24 mouse cellular contexts compared by ENCODE assay signal in genomic region chr13:6062729-6063386, GRCm38 (mm10).
DNase-seq lines count a peak whose midpoint lies in the region; ATAC-seq and TF ChIP-seq lines count a peak whose summit lies in the region.
"Had no signal": no experiment of that assay in that cellular context is flagged by ENCODE, and none has a peak within 500 bp of the region (broad histone marks: within the 10 kb centered on the region; RNA-seq: fewer than 3 reads in every experiment).

No protein-coding gene starts in this region.

- no peak overlapping the region for H3K9ac ChIP-seq in intestine, embryonic 16.5 days (ENCODE audit: low read depth, low read length)
- no peak overlapping the region for H3K9ac ChIP-seq in kidney, embryonic 14.5 days (ENCODE audit: low read depth, low read length)
- H3K9ac ChIP-seq in midbrain, embryonic 15.5 days, result no peak overlapping the region
- H3K9ac ChIP-seq: forebrain, postnatal 0 days; hindbrain, embryonic 13.5 days had no signal

- no peaks in the 10 kb centered on the region for H3K9me3 ChIP-seq in intestine, embryonic 16.5 days (ENCODE audit: control insufficient read depth, low read length)
- no peaks in the 10 kb centered on the region for H3K9me3 ChIP-seq in kidney, embryonic 14.5 days (ENCODE audit: control insufficient read depth, low read length)
- no peaks in the 10 kb centered on the region for H3K9me3 ChIP-seq in midbrain, embryonic 15.5 days
- H3K9me3 ChIP-seq: G1E; hindbrain, embryonic 10.5 days; hindbrain, embryonic 13.5 days had no signal

- peak; percentile 77; the same call in 1 of the 2 replicates for ATAC-seq in intestine, embryonic 16.5 days
- no peak for ATAC-seq in kidney, embryonic 14.5 days (ENCODE audit: low FRiP score, low TSS enrichment)
- no peak for ATAC-seq in midbrain, embryonic 15.5 days (replicated peaks)
- ATAC-seq: forebrain, embryonic 14.5 days; forebrain, postnatal 0 days; hindbrain, embryonic 16.5 days; Patski had no signal

- intact Hi-C loops in gastrocnemius, adult 2 months (cut with DNase I), result no loop called here
- intact Hi-C loops in gastrocnemius, postnatal 14 days (cut with DNase I; ENCODE audit: low total_unique reads), result no loop called here

- no peaks in the 10 kb centered on the region for H3K27me3 ChIP-seq in intestine, embryonic 16.5 days (replicated peaks; ENCODE audit: control insufficient read depth, insufficient read depth, low read length)
- H3K27me3 ChIP-seq in kidney, embryonic 14.5 days (ENCODE audit: control insufficient read depth, insufficient read depth, low read length), result no peaks in the 10 kb centered on the region
- H3K27me3 ChIP-seq in midbrain, embryonic 15.5 days (replicated peaks), result no peaks in the 10 kb centered on the region
- H3K27me3 ChIP-seq: CH12.LX; hindbrain, embryonic 13.5 days; Patski had no signal

- peaks cover 6% of the 10 kb centered on the region for H3K4me1 ChIP-seq in intestine, embryonic 16.5 days (ENCODE audit: control insufficient read depth, insufficient read depth, low read length)
- no peaks in the 10 kb centered on the region for H3K4me1 ChIP-seq in kidney, embryonic 14.5 days (ENCODE audit: control insufficient read depth, insufficient read depth, low read length)
- peaks cover 14% of the 10 kb centered on the region for H3K4me1 ChIP-seq in midbrain, embryonic 15.5 days

- no peak overlapping the region for H3K4me2 ChIP-seq in intestine, embryonic 16.5 days (ENCODE audit: low read depth, low read length)
- no peak overlapping the region for H3K4me2 ChIP-seq in kidney, embryonic 14.5 days (replicated peaks; ENCODE audit: low read depth, low read length)
- no peak overlapping the region for H3K4me2 ChIP-seq in midbrain, embryonic 15.5 days
- H3K4me2 ChIP-seq: heart, embryonic 11.5 days; hindbrain, embryonic 13.5 days had no signal

- peak; percentile 26 for DNase-seq in adrenal gland, postnatal 10 days
- no peak for DNase-seq in adrenal gland, adult 8-10 months
- DNase-seq in gastrocnemius, adult 2 months, result peak; percentile 32
- no peak for DNase-seq in gastrocnemius, postnatal 14 days
- DNase-seq: B cell, adult 2 months; cerebellum, adult 18-20 months; cerebellum, adult 9-10 months; cerebellum, postnatal 14 days; forebrain, postnatal 0 days; gastrocnemius, postnatal 25 days; heart, postnatal 36 days; kidney, adult 11 months; kidney, adult 8-10 months had no signal

- H3K4me3 ChIP-seq in gastrocnemius, adult 2 months, result no peak overlapping the region
- no peak overlapping the region for H3K4me3 ChIP-seq in intestine, embryonic 16.5 days (ENCODE audit: low read length)
- no peak overlapping the region for H3K4me3 ChIP-seq in kidney, embryonic 14.5 days (ENCODE audit: low read length)
- H3K4me3 ChIP-seq in midbrain, embryonic 15.5 days, result no peak overlapping the region
- H3K4me3 ChIP-seq: hindbrain, embryonic 10.5 days; hindbrain, embryonic 13.5 days had no signal

- no peaks in the 10 kb centered on the region for H3K36me3 ChIP-seq in intestine, embryonic 16.5 days (ENCODE audit: control insufficient read depth, insufficient read depth, low read length)
- no peaks in the 10 kb centered on the region for H3K36me3 ChIP-seq in kidney, embryonic 14.5 days (ENCODE audit: control insufficient read depth, insufficient read depth, low read length)
- no peaks in the 10 kb centered on the region for H3K36me3 ChIP-seq in midbrain, embryonic 15.5 days (replicated peaks)
- H3K36me3 ChIP-seq: G1E; hindbrain, embryonic 10.5 days; hindbrain, embryonic 13.5 days had no signal

- H3K27ac ChIP-seq in gastrocnemius, adult 2 months, result no peak overlapping the region
- H3K27ac ChIP-seq in intestine, embryonic 16.5 days (ENCODE audit: low read length), result no peak overlapping the region
- H3K27ac ChIP-seq in kidney, embryonic 14.5 days (ENCODE audit: low read depth, low read length), result no peak overlapping the region
- H3K27ac ChIP-seq in midbrain, embryonic 15.5 days, result no peak overlapping the region
- H3K27ac ChIP-seq: hindbrain, embryonic 10.5 days; hindbrain, embryonic 13.5 days had no signal

- TF ChIP-seq CTCF in gastrocnemius, adult 2 months (IDR thresholded peaks at IDR 0.05), result no peak

- 78% methylated on average over 3 of the region's 3 CpGs for WGBS in intestine, embryonic 16.5 days
- 84% methylated on average over 3 of the region's 3 CpGs for WGBS in kidney, embryonic 14.5 days
- 79% methylated on average over 3 of the region's 3 CpGs for WGBS in midbrain, embryonic 15.5 days

Comparison
In these comparisons a context has a peak if more than half of its experiments do, and no peak if none do; other contexts are left out.
1. DNase-seq: peak in adrenal gland, postnatal 10 days (single experiment) and gastrocnemius, adult 2 months (single experiment); none in adrenal gland, adult 8-10 months (single experiment) and gastrocnemius, postnatal 14 days (single experiment).